Mouse (Mus musculus) liver, adult 2 months (tissue): ENCODE measurements around the gene Igfbp6. TPM values are rescaled to one million over a fixed set of nuclear protein-coding genes. Genes with fewer than 3 reads are reported as not detected.

Experiments used
- DNase-seq: peaks from one replicate; pipeline ENCODE4 v3.0.0-alpha.2; 2011; ENCODE audit warnings: low read depth, low spot score; ENCODE audit errors: extremely low read depth
- H3K27ac ChIP-seq: fragments of 200-500 bp; replicated peaks from 2 replicates; pipeline ENCODE4 v1.5.1; 2012; ENCODE audit warnings: low read depth, mild to moderate bottlenecking, control low read depth, inconsistent platforms, low read length; ENCODE audit not compliant: insufficient read depth
- H3K27me3 ChIP-seq: fragments of 200-500 bp; 2 replicates; pipeline ENCODE4 v1.6.1; 2012; ENCODE audit warnings: mild to moderate bottlenecking, moderate library complexity, low read length, inconsistent platforms; ENCODE audit not compliant: control insufficient read depth, insufficient read depth
- H3K36me3 ChIP-seq: fragments of 200-500 bp; 2 replicates; pipeline ENCODE4 v1.6.1; 2012; ENCODE audit warnings: low read length, inconsistent platforms; ENCODE audit not compliant: control insufficient read depth, insufficient read depth
- H3K4me1 ChIP-seq: fragments of 200-500 bp; 2 replicates; pipeline ENCODE4 v1.6.1; 2011; ENCODE audit warnings: low read length; ENCODE audit not compliant: control insufficient read depth, insufficient read depth
- H3K4me3 ChIP-seq: fragments of 200-500 bp; 2 replicates; pipeline ENCODE4 v1.5.1; 2011; ENCODE audit warnings: low read depth, mild to moderate bottlenecking, control low read depth, low read length, moderate library complexity; ENCODE audit not compliant: insufficient read depth
- H3K79me2 ChIP-seq: fragments of 200-500 bp; 2 replicates; pipeline ENCODE4 v1.6.1; 2012; ENCODE audit warnings: inconsistent platforms, mild to moderate bottlenecking, low read length, moderate library complexity; ENCODE audit not compliant: control insufficient read depth, insufficient read depth
- H3K9ac ChIP-seq: fragments of 200-500 bp; 2 replicates; pipeline ENCODE4 v1.6.1; 2012; ENCODE audit warnings: low read depth, mild to moderate bottlenecking, control low read depth, inconsistent platforms, low read length
- CTCF ChIP-seq: fragments of 200-500 bp; IDR thresholded peaks from 2 replicates; pipeline ENCODE4 v1.5.1; 2011; ENCODE audit warnings: low read depth, low read length, control low read depth
- POLR2A ChIP-seq: fragments of 200-500 bp; IDR thresholded peaks from 2 replicates; pipeline ENCODE4 v1.6.1; 2011; ENCODE audit warnings: low read length, control low read depth; ENCODE audit not compliant: insufficient read depth; ENCODE audit errors: extremely low read depth
- WGBS: fragments of 180-500 bp; shearing (Covaris S2); methylation state at CpG from one replicate; pipeline ENCODE4 v1.1.7; 2018; 5-methylcytosine and 5-hydroxymethylcytosine counted together
- polyA plus RNA-seq: library from polyadenylated mRNA; depleted of rRNA; stranded (reverse); fragments of >200 nt; gene quantifications from 2 replicates; pipeline ENCODE4 v1.2.3, GENCODE M21; 2012
- total RNA-seq: library from RNA; depleted of rRNA; stranded (reverse); fragments of >200 nt; gene quantifications from 2 replicates; pipeline ENCODE4 v1.2.3, GENCODE M21; 2014

Gene Igfbp6
- total and polyA plus RNA-seq, 2 experiments, result 1.8 to 2.3 TPM

GRCm38 (mm10) chr15:102112181-102112580 is 32.0 kb upstream of the Igfbp6 start:
- H3K36me3 ChIP-seq, result peaks cover 84% of the 10 kb centered on the region
- 0 out of 2 replicates have a peak, but pooled peaks cover 2% of the 10 kb centered on the region for H3K79me2 ChIP-seq
- H3K27ac ChIP-seq, result no peak overlapping the region
- TF ChIP-seq CTCF (no peak), POLR2A (no peak)
- peaks cover 13% of the 10 kb centered on the region for H3K4me1 ChIP-seq
- 96% methylated on average over 6 of the region's 6 CpGs for WGBS
- no peaks in the 10 kb centered on the region for H3K27me3 ChIP-seq
- H3K4me3 ChIP-seq, result no peak overlapping the region
- no peak for DNase-seq
- no peak overlapping the region for H3K9ac ChIP-seq

GRCm38 (mm10) chr15:102112827-102113226 is 31.3 kb upstream of the Igfbp6 start:
- no peak overlapping the region for H3K27ac ChIP-seq
- peaks cover 11% of the 10 kb centered on the region for H3K4me1 ChIP-seq
- DNase-seq, result no peak
- H3K4me3 ChIP-seq, result no peak overlapping the region
- 0 out of 2 replicates have a peak, but pooled peaks cover 2% of the 10 kb centered on the region for H3K79me2 ChIP-seq
- WGBS, result 71% methylated on average over 8 of the region's 8 CpGs
- H3K9ac ChIP-seq, result no peak overlapping the region
- H3K27me3 ChIP-seq, result no peaks in the 10 kb centered on the region
- peaks cover 78% of the 10 kb centered on the region for H3K36me3 ChIP-seq
- TF ChIP-seq POLR2A (no peak), CTCF (no peak)

GRCm38 (mm10) chr15:102113674-102114073 is 30.5 kb upstream of the Igfbp6 start:
- peaks cover 3% of the 10 kb centered on the region for H3K4me1 ChIP-seq

GRCm38 (mm10) chr15:102114651-102115260 is 29.4 kb upstream of the Igfbp6 start:
- no peak for TF ChIP-seq CTCF
- no peak for TF ChIP-seq POLR2A
- Histone ChIP-seq H3K27ac (no peak overlapping the region), H3K27me3 (no peaks in the 10 kb centered on the region), H3K9ac (no peak overlapping the region), H3K36me3 (peaks cover 61% of the 10 kb centered on the region), H3K79me2 (no peaks in the 10 kb centered on the region), H3K4me3 (no peak overlapping the region), H3K4me1 (peaks cover 4% of the 10 kb centered on the region)
- WGBS, result 65% methylated on average over 7 of the region's 7 CpGs
- no peak for DNase-seq

More at GRCm38 (mm10) chr15:102113674-102114073, 30.5 kb upstream of the Igfbp6 start:
- TF ChIP-seq POLR2A (no peak), CTCF (no peak)
- no peak overlapping the region for H3K27ac ChIP-seq
- H3K27me3 ChIP-seq, result no peaks in the 10 kb centered on the region
- no peak overlapping the region for H3K9ac ChIP-seq
- 0 out of 2 replicates have a peak, but pooled peaks cover 2% of the 10 kb centered on the region for H3K79me2 ChIP-seq
- 94% methylated on average over 4 of the region's 4 CpGs for WGBS
- peaks cover 69% of the 10 kb centered on the region for H3K36me3 ChIP-seq
- no peak for DNase-seq
- no peak overlapping the region for H3K4me3 ChIP-seq

GRCm38 (mm10) chr15:102115731-102116231 is 28.4 kb upstream of the Igfbp6 start:
- DNase-seq, result no peak
- no peak for TF ChIP-seq CTCF
- TF ChIP-seq POLR2A, result no peak
- Histone ChIP-seq H3K9ac (no peak overlapping the region), H3K79me2 (no peaks in the 10 kb centered on the region), H3K27ac (no peak overlapping the region), H3K4me3 (no peak overlapping the region), H3K4me1 (peaks cover 4% of the 10 kb centered on the region), H3K27me3 (no peaks in the 10 kb centered on the region), H3K36me3 (peaks cover 52% of the 10 kb centered on the region)
- 65% methylated on average over 9 of the region's 9 CpGs for WGBS
